ENCODE assay signal across 8 mouse cellular contexts in genomic region chr10:78425181-78426041, GRCm38 (mm10). TPM values are rescaled to one million over a fixed set of nuclear protein-coding genes. Genes with fewer than 3 reads are reported as not detected.
DNase-seq lines count a peak whose midpoint lies in the region; ATAC-seq and TF ChIP-seq lines count a peak whose summit lies in the region.

Gene Cstb (plus strand): TSS chr10:78425669.

- no peaks in the 10 kb centered on the region for H3K79me2 ChIP-seq in heart, adult 2 months (replicated peaks; ENCODE audit: control insufficient read depth, insufficient read depth, low read length)

- no peak for TF ChIP-seq CTCF in bone marrow, adult 2 months (IDR thresholded peaks at IDR 0.05; ENCODE audit: control insufficient read depth, insufficient read depth, low read length)
- TF ChIP-seq CTCF in heart, adult 2 months (IDR thresholded peaks at IDR 0.05): no peak

- H3K36me3 ChIP-seq in embryonic facial prominence, embryonic 14.5 days (ENCODE audit: control insufficient read depth, insufficient read depth, low read length): peaks cover 19% of the 10 kb centered on the region
- H3K36me3 ChIP-seq in heart, adult 2 months (ENCODE audit: control insufficient read depth, insufficient read depth, low read length): no peaks in the 10 kb centered on the region
- peaks cover 23% of the 10 kb centered on the region for H3K36me3 ChIP-seq in limb, embryonic 12.5 days
- peaks cover 18% of the 10 kb centered on the region for H3K36me3 ChIP-seq in midbrain, embryonic 14.5 days (ENCODE audit: control insufficient read depth, insufficient read depth, low read length)

- WGBS in bone marrow, adult 2 months: 2% methylated on average over 40 of the region's 40 CpGs
- WGBS in embryonic facial prominence, embryonic 14.5 days: 2% methylated on average over 23 of the region's 40 CpGs
- WGBS in heart, adult 2 months: 2% methylated on average over 40 of the region's 40 CpGs
- 2% methylated on average over 40 of the region's 40 CpGs for WGBS in limb, embryonic 12.5 days
- WGBS in midbrain, embryonic 14.5 days: 1% methylated on average over 40 of the region's 40 CpGs

- intact Hi-C loops in heart, adult 2 months (cut with DNase I): loop anchor here (10.0 kb wide), 1 partner anchor 149 kb away; the partner anchor contains the start of gene Ilvbl

- no peaks in the 10 kb centered on the region; the same call in 1 of the 2 replicates for H3K4me1 ChIP-seq in bone marrow, adult 2 months (ENCODE audit: control insufficient read depth, insufficient read depth, low read length)
- peaks cover 4% of the 10 kb centered on the region; the same call in 1 of the 2 replicates for H3K4me1 ChIP-seq in embryonic facial prominence, embryonic 14.5 days (ENCODE audit: control insufficient read depth, insufficient read depth, low read length)
- peaks cover 2% of the 10 kb centered on the region; the same call in 1 of the 2 replicates for H3K4me1 ChIP-seq in heart, adult 2 months (ENCODE audit: control insufficient read depth, insufficient read depth, low read length)
- peaks cover 7% of the 10 kb centered on the region for H3K4me1 ChIP-seq in limb, embryonic 12.5 days (replicated peaks)
- peaks cover 9% of the 10 kb centered on the region; the same call in 1 of the 2 replicates for H3K4me1 ChIP-seq in midbrain, embryonic 14.5 days (ENCODE audit: control insufficient read depth, insufficient read depth, low read length)

- TF ChIP-seq EP300 in heart, adult 2 months (IDR thresholded peaks at IDR 0.05; ENCODE audit: insufficient read depth, low read depth, low read length): 0 out of 2 replicates have a peak, but pooled peaks have one; percentile 37

- peak within 1 kb of the TSS; percentile 62 for H3K27ac ChIP-seq in bone marrow, adult 2 months (ENCODE audit: control insufficient read depth, insufficient read depth, low read depth, low read length, poor library complexity)
- H3K27ac ChIP-seq in embryonic facial prominence, embryonic 14.5 days (replicated peaks; ENCODE audit: low read depth, low read length): peak within 1 kb of the TSS; percentile 66
- peak within 1 kb of the TSS; percentile 76 for H3K27ac ChIP-seq in heart, adult 2 months
- H3K27ac ChIP-seq in limb, embryonic 12.5 days: peak within 1 kb of the TSS; percentile 80
- peak within 1 kb of the TSS; percentile 72 for H3K27ac ChIP-seq in midbrain, embryonic 14.5 days (replicated peaks; ENCODE audit: low read depth, low read length)

- peak within 1 kb of the TSS; percentile 88 for H3K9ac ChIP-seq in embryonic facial prominence, embryonic 14.5 days (ENCODE audit: low read depth, low read length)
- peak within 1 kb of the TSS; percentile 83 for H3K9ac ChIP-seq in heart, adult 2 months (ENCODE audit: low read depth, low read length)
- H3K9ac ChIP-seq in limb, embryonic 12.5 days (replicated peaks): peak within 1 kb of the TSS; percentile 78
- peak within 1 kb of the TSS; percentile 84 for H3K9ac ChIP-seq in midbrain, embryonic 14.5 days (replicated peaks; ENCODE audit: low read length)

- ATAC-seq in embryonic facial prominence, embryonic 14.5 days (ENCODE audit: low read depth): peak; percentile 93
- ATAC-seq in limb, embryonic 12.5 days (ENCODE audit: insufficient number of reproducible peaks, insufficient read depth, low FRiP score, low TSS enrichment, low read depth): peak; percentile 89
- peak; percentile 93 for ATAC-seq in midbrain, embryonic 14.5 days (ENCODE audit: low FRiP score, low TSS enrichment)

- peak within 1 kb of the TSS; percentile 100 for H3K4me3 ChIP-seq in bone marrow, adult 2 months (replicated peaks; ENCODE audit: control insufficient read depth, low read depth, low read length)
- H3K4me3 ChIP-seq in embryonic facial prominence, embryonic 14.5 days (ENCODE audit: low read depth, low read length): peak within 1 kb of the TSS; percentile 72
- peak within 1 kb of the TSS; percentile 63 for H3K4me3 ChIP-seq in heart, adult 2 months
- peak within 1 kb of the TSS; percentile 84 for H3K4me3 ChIP-seq in limb, embryonic 12.5 days (replicated peaks)
- H3K4me3 ChIP-seq in midbrain, embryonic 14.5 days (replicated peaks; ENCODE audit: low read depth, low read length): peak within 1 kb of the TSS; percentile 81

- peak within 1 kb of the TSS; percentile 54 for H3K4me2 ChIP-seq in embryonic facial prominence, embryonic 14.5 days (ENCODE audit: low read depth, low read length)
- peak within 1 kb of the TSS; percentile 67 for H3K4me2 ChIP-seq in limb, embryonic 12.5 days
- H3K4me2 ChIP-seq in midbrain, embryonic 14.5 days (ENCODE audit: low read length): peak within 1 kb of the TSS; percentile 77

- peak; percentile 68 for DNase-seq in 416B (ENCODE audit: low read depth)
- peak; percentile 90 for DNase-seq in embryonic facial prominence, embryonic 14.5 days (ENCODE audit: low spot score)
- DNase-seq in heart, adult 2 months: peak; percentile 87 to 88
- DNase-seq in kidney, adult 8-10 months: peak; percentile 78 to 84
- DNase-seq in midbrain, embryonic 14.5 days: peak; percentile 91
- DNase-seq in spleen, adult 12 weeks (ENCODE audit: low spot score): peak; percentile 72

- H3K27me3 ChIP-seq in embryonic facial prominence, embryonic 14.5 days (replicated peaks; ENCODE audit: control insufficient read depth, insufficient read depth, low read length): no peaks in the 10 kb centered on the region
- H3K27me3 ChIP-seq in heart, adult 2 months (ENCODE audit: control insufficient read depth, insufficient read depth, low read length): no peaks in the 10 kb centered on the region
- no peaks in the 10 kb centered on the region for H3K27me3 ChIP-seq in limb, embryonic 12.5 days
- no peaks in the 10 kb centered on the region for H3K27me3 ChIP-seq in midbrain, embryonic 14.5 days (ENCODE audit: control insufficient read depth, insufficient read depth, low read length)

- H3K9me3 ChIP-seq in embryonic facial prominence, embryonic 14.5 days (ENCODE audit: control insufficient read depth, low read length): no peaks in the 10 kb centered on the region
- no peaks in the 10 kb centered on the region for H3K9me3 ChIP-seq in limb, embryonic 12.5 days
- H3K9me3 ChIP-seq in midbrain, embryonic 14.5 days (ENCODE audit: control insufficient read depth, low read length): no peaks in the 10 kb centered on the region

- TF ChIP-seq POLR2A in bone marrow, adult 2 months (IDR thresholded peaks at IDR 0.05; ENCODE audit: borderline replicate concordance, control insufficient read depth, low read depth, low read length): peak; percentile 58; the same call in 1 of the 2 replicates
- TF ChIP-seq POLR2A in heart, adult 2 months (IDR thresholded peaks at IDR 0.05; ENCODE audit: insufficient read depth, low read depth, low read length): peak; percentile 70

RNA-seq across cellular contexts. Expression of gene Cstb, which starts in this region (rescaled TPM):
- polyA plus RNA-seq in bone marrow, adult 2 months (2011; ENCODE audit: insufficient read depth, insufficient read length, low replicate concordance, missing spikeins): 41.1 and 77.8 TPM in 2 replicates
- polyA plus RNA-seq in embryonic facial prominence, embryonic 14.5 days (2014; fragmentation: Nextera tagmentation; extraction: Ambion mirVana): 249 and 258 TPM in 2 replicates
- 10 to 100 TPM; 23.0 to 25.1 TPM for total RNA-seq in heart, adult 2 months (2021)
- polyA plus RNA-seq in heart, adult 2 months (2012; rRNA removed): 21.4 and 25.2 TPM in 2 replicates
- polyA plus RNA-seq in limb, embryonic 12.5 days (2016; fragmentation: Nextera tagmentation; extraction: Ambion mirVana): 192 and 204 TPM in 2 replicates
- 100 and 102 TPM in 2 replicates for polyA plus RNA-seq in midbrain, embryonic 14.5 days (2014; fragmentation: Nextera tagmentation; extraction: Ambion mirVana)

Comparison
In these comparisons a context has a peak if more than half of its experiments do, and no peak if none do; other contexts are left out.
1. Peak in every context shown above with its lines: DNase-seq, ATAC-seq, H3K4me3 ChIP-seq and H3K27ac ChIP-seq.